Mouse (Mus musculus): ENCODE measurements around the gene Zfp36. TPM values are rescaled to one million over a fixed set of nuclear protein-coding genes. Genes with fewer than 3 reads are reported as not detected.

Zfp36 gene
- total and polyA plus RNA-seq, 3 experiments: 19.4 to 28.2 (median 26.3) TPM

DNA sequence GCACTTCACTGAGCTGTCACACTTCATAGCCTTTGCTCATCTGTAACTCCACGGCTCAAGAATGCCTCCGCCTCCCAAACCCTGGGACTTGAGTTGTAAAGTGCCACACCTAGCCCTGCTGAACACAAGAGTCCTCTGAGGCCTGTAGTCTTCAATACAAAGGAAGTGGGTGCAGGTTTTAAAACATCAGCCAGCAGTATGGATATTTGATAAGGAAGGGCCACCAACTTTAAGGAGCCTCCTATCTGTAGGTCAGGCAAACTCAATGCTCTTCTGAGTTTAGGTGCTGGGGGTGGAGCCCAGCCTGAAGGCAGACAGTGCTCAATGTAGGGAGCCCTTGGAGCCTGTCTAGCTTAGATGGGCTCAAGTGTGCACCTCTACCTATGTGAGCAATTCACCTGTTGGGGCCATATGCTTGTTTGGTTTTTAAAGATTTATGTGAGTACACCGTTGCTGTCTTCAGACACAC is 25.9 kb downstream of the Zfp36 start:
- intact Hi-C loops (cut with DNase I): no loop called here
- no peak overlapping the region for H3K4me3 ChIP-seq
- 85% methylated on average over 3 of the region's 3 CpGs for WGBS

DNA sequence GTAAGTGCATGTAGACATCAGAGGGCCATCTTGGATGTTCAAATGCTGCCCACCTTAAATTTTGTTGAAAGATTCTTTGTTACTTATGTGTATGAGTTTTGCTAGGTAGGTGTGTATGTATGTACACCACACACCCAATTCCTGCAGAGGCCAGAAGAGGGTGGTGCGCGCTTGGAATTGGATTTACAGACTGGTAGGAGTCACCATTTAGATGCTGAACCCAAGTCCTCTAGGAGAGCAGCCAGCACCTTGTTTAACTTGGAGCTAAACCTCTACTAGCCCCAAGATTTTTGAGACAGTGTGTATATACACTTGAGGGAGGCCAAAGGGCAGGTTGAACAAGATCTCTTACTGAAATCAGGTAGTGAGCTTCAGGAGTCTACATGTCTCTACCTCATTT is 26.8 kb downstream of the Zfp36 start:
- Histone ChIP-seq H3K27ac (no peak overlapping the region), H3K4me3 (no peak overlapping the region), H3K79me2 (replicated peaks; ENCODE audit: control insufficient read depth, insufficient read depth, low read length) (0 out of 2 replicates have a peak, but pooled peaks cover 3% of the 10 kb centered on the region), H3K4me1 (ENCODE audit: control insufficient read depth, insufficient read depth, low read length) (peaks cover 12% of the 10 kb centered on the region), H3K36me3 (ENCODE audit: control insufficient read depth, insufficient read depth, low read length) (peaks cover 5% of the 10 kb centered on the region; the same call in 1 of the 2 replicates), H3K9ac (ENCODE audit: low read depth, low read length) (no peak overlapping the region), H3K27me3 (ENCODE audit: control insufficient read depth, insufficient read depth, low read length) (no peaks in the 10 kb centered on the region)
- intact Hi-C loops (cut with DNase I): no loop called here
- DNase-seq: no peak
- TF ChIP-seq EP300 (IDR thresholded peaks at IDR 0.05; ENCODE audit: insufficient read depth, low read depth, low read length) (no peak), CTCF (IDR thresholded peaks at IDR 0.05) (0 out of 2 replicates have a peak, but pooled peaks have one; percentile 23)
- WGBS: 78% methylated on average over 2 of the region's 2 CpGs

More for the DNA sequence above, 25.9 kb downstream of the Zfp36 start:
- H3K27ac ChIP-seq: no peak overlapping the region
- 0 out of 2 replicates have a peak, but pooled peaks cover 3% of the 10 kb centered on the region for H3K79me2 ChIP-seq (replicated peaks; ENCODE audit: control insufficient read depth, insufficient read depth, low read length)
- no peaks in the 10 kb centered on the region for H3K27me3 ChIP-seq (ENCODE audit: control insufficient read depth, insufficient read depth, low read length)
- H3K4me1 ChIP-seq (ENCODE audit: control insufficient read depth, insufficient read depth, low read length): peaks cover 12% of the 10 kb centered on the region
- TF ChIP-seq EP300 (IDR thresholded peaks at IDR 0.05; ENCODE audit: insufficient read depth, low read depth, low read length): no peak
- TF ChIP-seq POLR2A (IDR thresholded peaks at IDR 0.05; ENCODE audit: insufficient read depth, low read depth, low read length): no peak
- no peak for TF ChIP-seq CTCF (IDR thresholded peaks at IDR 0.05)
- no peak for DNase-seq
- H3K9ac ChIP-seq (ENCODE audit: low read depth, low read length): no peak overlapping the region
- H3K36me3 ChIP-seq (ENCODE audit: control insufficient read depth, insufficient read depth, low read length): peaks cover 5% of the 10 kb centered on the region; the same call in 1 of the 2 replicates

DNA sequence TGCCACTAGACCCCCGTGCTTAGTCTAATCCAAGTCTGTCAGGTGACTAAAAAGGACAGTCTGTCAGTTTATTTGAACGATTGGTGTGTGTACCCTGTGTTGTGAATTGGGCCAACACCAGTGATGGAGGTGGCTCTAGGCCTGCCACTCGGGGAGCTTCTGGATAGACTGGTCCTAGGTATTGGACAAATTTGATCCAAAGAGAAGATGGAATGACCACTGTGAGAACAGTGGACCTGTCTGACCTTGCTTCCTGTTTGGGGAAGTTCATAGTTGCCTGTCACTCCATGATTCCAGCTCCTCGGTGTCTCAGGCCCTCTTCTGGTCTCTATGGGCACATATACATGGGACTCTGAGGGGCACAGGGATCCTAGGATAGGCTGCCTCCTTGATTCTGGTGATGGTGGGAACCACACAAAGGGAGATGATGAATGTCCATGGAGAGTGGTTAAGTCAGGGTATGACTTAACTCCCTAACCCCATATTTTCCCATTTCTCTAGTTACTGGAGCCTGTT is 28.3 kb downstream of the Zfp36 start:
- TF ChIP-seq EP300 (IDR thresholded peaks at IDR 0.05; ENCODE audit: insufficient read depth, low read depth, low read length) (no peak), CTCF (IDR thresholded peaks at IDR 0.05) (no peak), POLR2A (IDR thresholded peaks at IDR 0.05; ENCODE audit: insufficient read depth, low read depth, low read length) (no peak)
- no peak overlapping the region for H3K27ac ChIP-seq

DNA sequence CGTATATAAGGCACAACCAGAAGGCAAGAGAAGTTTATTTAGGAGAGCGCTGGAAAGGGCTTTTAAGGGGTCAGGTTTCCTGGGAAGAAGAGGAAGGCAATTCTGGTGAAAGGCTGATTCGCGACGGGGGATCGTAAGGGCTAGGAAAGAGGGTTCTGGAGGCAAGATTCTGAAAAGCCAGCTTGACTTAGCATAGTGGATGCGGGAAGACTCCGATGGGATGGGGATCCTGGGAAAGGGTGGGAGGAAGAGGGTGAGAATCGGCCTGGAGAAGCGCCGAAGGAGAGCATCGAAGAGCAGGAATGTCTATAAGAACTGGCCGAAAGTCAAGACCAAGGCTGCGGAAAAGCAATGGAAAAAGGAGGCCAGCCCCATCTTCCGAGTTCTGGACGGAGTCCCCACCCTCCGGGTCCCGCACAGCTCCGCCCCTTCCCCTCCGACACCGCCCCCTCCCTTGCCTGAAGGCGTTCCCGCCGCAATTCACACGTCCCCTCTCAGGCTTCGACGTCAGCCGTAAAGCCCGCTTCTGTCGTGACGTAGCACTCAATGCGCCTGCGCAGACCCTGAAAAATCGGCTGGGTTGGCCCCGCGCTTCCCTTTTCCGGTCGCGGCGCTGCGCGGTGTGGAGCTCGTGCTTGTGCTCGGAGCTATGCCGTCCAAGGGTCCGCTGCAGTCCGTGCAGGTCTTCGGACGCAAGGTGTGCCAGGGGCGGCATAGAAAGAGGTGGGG is 29.7 kb downstream of the Zfp36 start, which contains the start of gene Rps16:
Rps16 (plus strand) TSS at position 498 of the 729 bp plus-strand sequence.
- 0 out of 2 replicates have a peak, but pooled peaks cover 3% of the 10 kb centered on the region for H3K79me2 ChIP-seq (replicated peaks; ENCODE audit: control insufficient read depth, insufficient read depth, low read length)
- intact Hi-C loops (cut with DNase I): loop anchor here (1.0 kb wide), 1 partner anchor 12 kb away; the partner anchor contains the start of gene Supt5
- TF ChIP-seq CTCF (IDR thresholded peaks at IDR 0.05): no peak
- 0 out of 2 replicates have a peak, but pooled peaks have one; percentile 57 for TF ChIP-seq EP300 (IDR thresholded peaks at IDR 0.05; ENCODE audit: insufficient read depth, low read depth, low read length)
- TF ChIP-seq POLR2A (IDR thresholded peaks at IDR 0.05; ENCODE audit: insufficient read depth, low read depth, low read length): peak; percentile 86
- DNase-seq: peak; percentile 97 to 99
- peak within 1 kb of the TSS; percentile 96 for H3K27ac ChIP-seq
- under 1% methylated on average over 50 of the region's 50 CpGs for WGBS
- peaks cover 5% of the 10 kb centered on the region for H3K4me1 ChIP-seq (ENCODE audit: control insufficient read depth, insufficient read depth, low read length)
- H3K9ac ChIP-seq (ENCODE audit: low read depth, low read length): peak within 1 kb of the TSS; percentile 83
- H3K27me3 ChIP-seq (ENCODE audit: control insufficient read depth, insufficient read depth, low read length): no peaks in the 10 kb centered on the region
- H3K36me3 ChIP-seq (ENCODE audit: control insufficient read depth, insufficient read depth, low read length): peaks cover 5% of the 10 kb centered on the region; the same call in 1 of the 2 replicates
- H3K4me3 ChIP-seq: peak within 1 kb of the TSS; percentile 72

More for the DNA sequence above, 28.3 kb downstream of the Zfp36 start:
- H3K36me3 ChIP-seq (ENCODE audit: control insufficient read depth, insufficient read depth, low read length): peaks cover 5% of the 10 kb centered on the region; the same call in 1 of the 2 replicates
- peak overlapping the region; percentile 72 for H3K4me3 ChIP-seq
- no peaks in the 10 kb centered on the region for H3K27me3 ChIP-seq (ENCODE audit: control insufficient read depth, insufficient read depth, low read length)
- H3K9ac ChIP-seq (ENCODE audit: low read depth, low read length): peak overlapping the region; percentile 29
- peaks cover 6% of the 10 kb centered on the region for H3K4me1 ChIP-seq (ENCODE audit: control insufficient read depth, insufficient read depth, low read length)
- H3K79me2 ChIP-seq (replicated peaks; ENCODE audit: control insufficient read depth, insufficient read depth, low read length): 0 out of 2 replicates have a peak, but pooled peaks cover 3% of the 10 kb centered on the region
- intact Hi-C loops (cut with DNase I): loop anchor here (1.0 kb wide), 1 partner anchor 20 kb away; no protein-coding TSS in a partner anchor
- 26% methylated on average over 4 of the region's 4 CpGs for WGBS
- DNase-seq: no peak

DNA sequence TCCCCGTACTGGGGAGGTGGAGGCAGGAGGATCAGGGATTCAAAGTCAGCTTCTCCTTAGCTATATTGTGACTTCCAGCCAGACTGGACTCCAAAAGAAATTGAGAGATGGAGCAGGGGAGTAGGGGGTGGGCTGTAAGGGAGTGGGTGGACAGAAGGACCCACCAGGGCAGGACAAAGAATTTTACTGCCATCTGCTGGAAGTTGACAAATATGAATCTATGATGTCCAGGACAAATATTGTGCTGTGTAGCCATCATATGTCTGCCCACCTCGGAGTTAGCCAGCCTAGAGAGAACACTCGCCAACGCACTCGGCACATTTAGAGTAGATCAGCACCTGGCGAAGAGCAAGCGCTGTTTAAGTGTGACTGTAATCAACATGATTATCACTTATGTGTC is 31.5 kb downstream of the Zfp36 start:
- Histone ChIP-seq H3K27me3 (ENCODE audit: control insufficient read depth, insufficient read depth, low read length) (no peaks in the 10 kb centered on the region), H3K36me3 (ENCODE audit: control insufficient read depth, insufficient read depth, low read length) (peaks cover 5% of the 10 kb centered on the region; the same call in 1 of the 2 replicates), H3K4me1 (ENCODE audit: control insufficient read depth, insufficient read depth, low read length) (peaks cover 6% of the 10 kb centered on the region), H3K27ac (no peak overlapping the region), H3K9ac (ENCODE audit: low read depth, low read length) (no peak overlapping the region), H3K4me3 (no peak overlapping the region), H3K79me2 (replicated peaks; ENCODE audit: control insufficient read depth, insufficient read depth, low read length) (0 out of 2 replicates have a peak, but pooled peaks cover 3% of the 10 kb centered on the region)
- DNase-seq: no peak
- 75% methylated on average over 7 of the region's 7 CpGs for WGBS
- intact Hi-C loops (cut with DNase I): no loop called here
- TF ChIP-seq CTCF (IDR thresholded peaks at IDR 0.05) (peak; percentile 42), POLR2A (IDR thresholded peaks at IDR 0.05; ENCODE audit: insufficient read depth, low read depth, low read length) (no peak), EP300 (IDR thresholded peaks at IDR 0.05; ENCODE audit: insufficient read depth, low read depth, low read length) (no peak)
